Mouse (Mus musculus): ENCODE results near the gene Zhx3.

The Zhx3 gene

DNA sequence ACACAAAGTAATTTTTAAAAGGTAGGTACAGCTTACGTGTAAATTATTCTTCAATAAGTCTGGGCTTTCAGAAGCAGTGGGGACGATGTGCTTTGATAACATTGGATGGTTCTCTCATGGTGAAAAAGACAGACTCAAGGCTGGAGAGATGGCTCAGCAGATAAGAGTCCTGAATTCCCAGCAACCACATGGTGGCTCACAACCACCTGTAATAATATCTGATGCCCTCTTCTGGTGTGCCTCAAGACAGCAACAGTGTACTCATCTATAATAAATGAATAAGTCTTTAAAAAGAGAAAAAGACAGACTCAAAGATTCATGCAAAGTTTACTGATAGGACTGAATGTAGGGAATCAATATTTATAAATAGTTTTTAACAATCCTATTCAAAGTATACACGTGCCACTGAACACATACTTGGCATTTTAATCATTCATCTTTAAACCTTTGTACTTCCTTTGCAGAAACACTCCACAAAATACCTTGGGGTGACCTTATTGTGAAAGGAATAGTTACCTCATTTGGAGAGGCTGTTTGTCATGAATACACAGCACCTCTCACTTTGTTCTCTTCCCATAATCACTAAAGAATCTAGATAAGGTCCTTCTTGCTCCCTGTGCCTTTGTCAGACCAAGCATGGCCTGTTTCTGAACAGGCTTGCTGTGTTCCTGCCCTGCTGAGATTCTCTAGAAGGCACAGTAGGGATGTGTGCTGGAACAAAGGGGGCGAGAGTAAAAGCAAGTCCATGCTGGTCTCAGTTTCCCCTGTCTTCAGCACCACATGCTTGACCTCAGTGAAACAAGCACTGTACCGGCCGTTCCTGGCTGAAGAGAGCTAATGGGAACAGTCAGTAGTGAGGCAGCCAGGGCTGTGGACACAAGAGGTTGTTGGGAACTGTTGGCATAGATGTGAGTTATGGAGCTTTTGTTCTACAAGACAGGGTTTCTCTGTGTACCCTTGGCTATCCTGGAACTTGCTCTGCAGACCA, 146.6 kb downstream of the Zhx3 start:
- no peak for DNase-seq

DNA sequence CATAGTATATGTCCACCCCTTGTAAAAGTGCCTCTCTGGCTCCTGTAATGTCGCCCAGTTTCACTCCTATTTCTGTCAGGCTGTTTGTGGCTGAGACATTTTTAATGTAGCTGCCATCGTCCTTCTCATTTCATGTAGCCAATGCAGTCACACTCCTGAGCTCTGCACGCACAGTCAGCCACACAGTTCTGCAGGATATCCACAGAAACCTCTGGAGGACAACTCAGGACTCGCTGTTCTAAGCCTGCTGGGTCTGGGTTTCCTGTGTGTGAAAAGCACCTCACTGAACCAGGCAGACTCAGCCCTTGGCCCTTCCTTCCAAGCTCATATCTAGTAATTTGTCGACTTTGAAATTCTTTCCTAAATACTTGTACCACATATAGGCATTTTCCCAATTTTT, 148.3 kb downstream of the Zhx3 start:
- no peak for DNase-seq

DNA sequence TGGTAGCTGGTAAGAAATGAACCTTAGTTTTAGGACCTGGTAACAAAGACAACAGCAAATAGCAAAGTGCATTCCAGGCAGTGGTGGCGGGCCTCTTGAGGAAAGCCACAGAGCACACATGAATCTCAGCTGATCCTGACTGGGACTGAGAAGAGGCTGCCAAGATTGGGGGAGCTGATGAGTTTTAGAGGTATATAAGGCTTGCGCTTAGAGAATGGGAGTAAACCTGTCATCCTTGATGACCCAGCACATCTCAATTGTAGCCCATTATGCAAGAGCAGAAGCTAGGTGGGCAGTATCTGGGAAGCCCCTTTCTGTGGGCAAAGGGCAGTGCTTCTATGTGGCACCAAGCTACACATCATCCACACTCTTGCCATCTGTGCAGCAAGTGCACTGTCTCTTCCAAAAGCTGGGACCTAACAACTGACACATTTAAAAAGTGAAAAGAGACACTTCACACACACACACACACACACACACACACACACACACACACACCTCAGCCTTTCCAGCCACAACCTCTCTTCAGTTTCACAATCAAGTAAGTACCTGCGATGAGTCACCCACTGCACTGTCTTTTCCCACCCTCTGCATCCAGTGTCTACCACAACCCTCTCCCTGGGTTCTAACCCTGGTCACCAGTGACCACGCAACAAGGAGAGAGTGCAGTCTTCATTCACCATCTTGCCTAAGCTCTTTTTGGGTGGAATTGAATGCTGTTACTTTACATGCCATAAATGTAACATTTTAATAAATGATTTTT, 149.0 kb downstream of the Zhx3 start:
- no peak for DNase-seq

DNA sequence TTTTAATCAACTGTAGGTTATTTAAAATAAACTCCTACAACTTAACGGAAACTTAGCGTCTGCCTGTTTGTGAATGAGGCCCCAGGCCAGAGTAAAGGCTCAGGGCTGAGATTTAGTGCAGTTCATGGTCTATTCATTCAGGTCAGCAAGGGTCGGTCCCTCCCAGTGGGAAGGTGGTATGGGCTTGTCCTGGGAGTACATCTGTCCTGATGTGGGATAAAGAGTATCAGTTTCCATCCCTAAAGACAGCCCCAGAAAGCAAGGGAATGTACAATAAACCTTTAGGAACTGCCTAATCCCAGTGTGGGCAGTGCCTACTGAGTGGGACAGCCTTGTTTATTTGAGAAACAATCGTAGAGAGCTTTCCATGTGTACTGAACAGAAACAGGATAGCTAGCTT, 150.1 kb downstream of the Zhx3 start:
- no peak for DNase-seq

DNA sequence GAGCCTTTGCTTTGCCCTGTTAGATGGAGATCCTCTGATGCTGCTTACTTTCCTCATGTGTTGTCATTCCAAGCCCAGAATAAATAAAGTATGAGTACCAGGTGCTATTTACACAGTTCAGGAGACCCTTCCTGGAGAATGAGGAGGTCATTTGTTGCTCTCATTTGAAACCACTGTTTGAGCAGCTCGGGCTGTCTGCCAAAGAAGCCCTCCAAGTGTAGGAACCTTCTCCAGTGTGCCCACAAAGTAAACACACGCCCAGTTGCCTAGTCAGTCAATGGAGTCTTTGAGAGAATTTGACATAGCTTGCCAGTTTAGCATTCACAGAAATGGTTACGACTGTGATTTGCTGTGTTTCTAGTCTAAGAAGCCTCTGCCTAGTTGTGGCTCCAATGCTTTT, 154.0 kb downstream of the Zhx3 start:
- no peak for DNase-seq

DNA sequence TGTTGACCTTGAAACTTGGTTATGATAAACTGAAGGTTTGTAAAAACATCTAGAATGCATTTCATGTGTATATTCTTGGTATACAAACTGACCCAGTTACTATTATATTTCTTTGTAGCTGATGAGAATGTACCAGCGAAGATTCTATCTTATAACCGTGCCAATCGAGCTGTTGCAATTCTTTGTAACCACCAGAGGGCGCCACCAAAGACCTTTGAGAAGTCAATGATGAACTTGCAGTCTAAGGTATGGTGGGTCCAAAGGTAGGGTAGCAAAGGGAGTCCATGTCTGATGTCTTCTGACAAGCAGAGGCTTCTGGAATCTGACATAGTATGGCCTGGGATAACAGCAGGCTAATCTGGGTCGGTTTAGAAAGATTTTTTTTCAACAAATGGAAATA, 155.5 kb downstream of the Zhx3 start:
- no peak for DNase-seq

DNA sequence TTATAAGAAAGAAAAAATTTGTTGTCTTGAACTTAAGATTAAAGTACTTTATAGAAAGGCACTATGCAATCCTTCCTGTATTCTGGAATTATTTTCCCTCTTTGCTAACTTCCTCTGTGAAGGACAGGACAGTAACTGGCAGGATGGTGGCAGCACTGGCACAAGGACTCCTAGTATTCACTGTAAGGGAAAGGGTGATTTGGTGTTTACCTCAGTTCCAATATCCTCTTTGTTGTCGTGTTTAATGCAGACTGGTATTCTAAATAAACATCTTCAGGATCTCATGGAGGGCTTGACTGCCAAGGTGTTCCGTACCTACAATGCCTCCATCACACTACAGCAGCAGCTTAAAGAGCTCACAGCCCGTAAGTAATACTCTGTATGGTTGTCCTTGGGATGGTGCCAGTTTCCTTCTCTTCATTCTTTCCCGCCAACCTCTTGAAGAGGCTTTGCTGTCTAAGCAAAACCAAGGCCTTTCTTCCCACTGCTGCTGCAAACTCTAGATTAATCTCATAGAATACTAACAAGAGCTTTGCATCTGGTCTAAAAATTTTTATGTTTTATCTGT, 157.3 kb downstream of the Zhx3 start:
- no peak for DNase-seq

DNA sequence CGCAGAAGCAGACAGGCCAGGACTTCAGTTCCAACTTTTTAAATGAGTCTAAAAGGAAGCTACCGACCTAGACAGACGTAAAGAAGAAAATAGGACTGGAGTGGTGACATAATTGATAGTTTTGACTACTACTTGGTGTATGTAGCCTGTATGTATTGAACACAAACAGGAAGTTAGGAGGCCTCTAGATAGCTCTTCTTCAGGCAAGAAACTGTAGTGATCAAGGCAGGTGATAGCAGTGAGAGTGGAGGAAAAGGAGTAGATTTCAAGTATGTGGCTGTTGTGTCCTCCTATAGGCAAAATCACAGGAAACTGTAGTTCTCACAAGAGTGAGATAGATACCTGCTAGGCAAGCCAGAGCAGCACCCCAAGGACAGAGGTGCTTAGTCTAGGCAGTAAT, 165.1 kb downstream of the Zhx3 start:
- no peak for DNase-seq

DNA sequence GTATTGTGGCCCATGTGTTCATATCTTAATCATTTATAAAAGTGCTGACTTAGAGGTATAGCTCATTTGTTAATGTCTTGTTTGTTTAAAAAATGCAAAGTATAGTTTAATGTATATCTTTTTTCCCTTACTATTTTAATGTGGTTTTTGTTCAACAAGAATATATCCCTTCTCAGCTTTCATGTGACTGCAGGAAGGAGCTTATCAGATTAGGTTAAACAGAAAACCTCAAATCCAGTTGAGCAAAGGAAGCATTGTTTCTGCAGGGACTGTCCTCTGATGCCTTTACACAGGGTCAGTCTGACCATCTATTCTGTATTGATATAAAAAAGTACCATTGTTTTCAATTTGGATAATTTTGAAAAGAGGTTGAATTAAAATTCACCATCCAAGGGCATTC, 170.0 kb downstream of the Zhx3 start:
- no peak for DNase-seq

DNA sequence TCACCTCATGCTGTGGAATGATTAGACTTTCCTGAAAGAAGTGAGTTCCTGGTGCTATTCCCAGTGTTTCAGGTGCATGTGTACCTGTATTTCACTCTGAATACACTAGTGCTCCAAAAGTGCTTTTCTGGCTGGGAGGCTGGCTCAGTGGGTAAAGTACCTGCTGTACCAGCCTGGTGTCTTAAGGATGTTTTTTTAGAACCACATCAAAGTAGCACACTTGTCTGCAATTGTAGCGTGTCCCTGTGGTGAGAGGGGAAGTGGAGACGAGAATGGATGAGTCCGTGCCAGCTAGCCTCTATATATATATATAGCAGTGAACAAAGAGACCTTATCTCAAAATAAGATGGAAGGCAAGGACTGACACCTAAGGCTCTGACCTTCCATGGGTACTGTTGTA, 171.2 kb downstream of the Zhx3 start:
- no peak for DNase-seq

DNA sequence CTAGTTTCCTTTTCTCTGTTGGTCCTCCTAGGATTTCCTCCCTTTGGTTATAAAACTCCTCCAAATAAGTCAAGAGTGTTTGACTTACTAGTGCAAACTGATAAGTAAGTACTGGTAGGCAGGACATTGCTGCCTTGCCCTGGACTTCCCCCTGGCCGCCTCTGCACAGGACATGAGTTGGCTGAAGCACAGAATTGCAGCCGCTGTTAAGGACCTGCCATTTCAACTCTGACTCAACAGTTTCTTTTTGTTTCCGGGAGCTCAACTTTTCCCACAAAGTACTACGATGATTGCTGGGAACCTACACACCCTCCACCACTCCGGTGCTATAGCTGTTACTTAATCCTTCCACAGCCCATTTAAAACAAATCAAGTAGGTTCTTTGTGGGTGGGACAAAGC, 172.5 kb downstream of the Zhx3 start:
- no peak for DNase-seq
